Mouse (Mus musculus) erythroblast, embryonic 14.5 days (primary cell): ENCODE results near the gene Acer3.

ENCODE experiments used
- GATA1 ChIP-seq: IDR thresholded peaks from 2 replicates; pipeline ENCODE4 v1.6.1; 2012; ENCODE audit warnings: low read length, inconsistent platforms, mixed read lengths
- TAL1 ChIP-seq: IDR thresholded peaks from 3 replicates; pipeline ENCODE4 v1.6.1; 2012; ENCODE audit warnings: low read length, inconsistent platforms, mixed read lengths

DNA sequence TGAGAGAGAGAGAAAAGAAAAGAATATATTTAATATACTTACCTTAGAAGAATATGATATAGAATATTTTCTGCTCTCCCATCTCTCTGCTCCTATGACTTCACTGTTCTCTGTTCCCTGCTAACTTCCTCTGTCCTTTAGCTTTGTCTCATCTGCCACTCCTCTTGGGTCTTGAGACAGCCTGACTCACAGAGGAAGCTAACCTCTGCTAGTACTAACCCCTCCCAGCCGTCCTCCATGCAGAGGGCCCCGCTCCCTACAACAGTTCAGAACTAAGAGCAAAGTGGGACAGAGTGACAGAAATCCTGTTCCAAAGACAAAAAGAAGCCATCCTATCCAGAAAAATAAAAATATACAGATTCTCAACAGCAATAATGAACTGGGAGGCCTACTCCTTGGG lies at the start of gene Acer3:
- TF ChIP-seq TAL1: no peak
- no peak for TF ChIP-seq GATA1
